Mouse (Mus musculus): ENCODE measurements around the gene Erg28. TPM values are rescaled to one million over a fixed set of nuclear protein-coding genes. Genes with fewer than 3 reads are reported as not detected.

Erg28 gene
- polyA plus RNA-seq, 1 experiment, result 19.1 TPM

DNA sequence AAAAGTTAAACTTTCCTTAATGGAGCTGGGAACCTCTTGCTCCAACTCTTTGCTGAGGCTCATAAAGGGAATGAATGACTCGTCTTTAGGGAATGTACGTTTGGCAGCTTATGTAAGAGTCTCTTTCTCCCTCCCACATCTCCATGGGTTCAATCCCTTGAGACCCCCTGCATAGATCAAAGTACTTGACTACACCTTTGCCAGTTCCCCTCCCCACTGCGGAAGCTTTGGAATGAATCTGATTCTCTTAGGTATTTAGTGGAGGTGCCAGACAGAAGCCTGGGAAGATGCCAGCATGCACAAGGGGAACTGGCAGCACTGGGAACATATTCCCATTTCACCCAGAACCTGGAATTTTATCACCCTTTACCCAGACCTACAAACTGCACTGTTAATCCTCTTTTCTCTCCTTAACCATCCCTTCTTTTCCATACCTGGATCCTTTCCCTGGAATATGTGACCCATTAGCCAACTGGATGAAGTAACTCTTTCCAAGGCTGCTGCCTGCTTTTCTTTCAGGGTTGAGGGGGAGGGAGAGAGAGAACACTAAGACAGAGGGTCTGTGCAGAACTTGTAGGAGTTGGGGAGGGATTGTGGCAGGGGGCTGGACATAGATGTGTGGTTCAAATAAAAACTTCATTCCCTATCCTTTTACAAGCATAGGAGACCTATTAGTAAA lies 35.3 kb upstream of the Erg28 start:
- Histone ChIP-seq H3K36me3 (ENCODE audit: control insufficient read depth, insufficient read depth, low read length) (peaks cover 3% of the 10 kb centered on the region; the same call in 1 of the 2 replicates), H3K27me3 (ENCODE audit: control insufficient read depth, insufficient read depth, low read length) (no peaks in the 10 kb centered on the region), H3K4me1 (ENCODE audit: control insufficient read depth, insufficient read depth, insufficient read length) (no peaks in the 10 kb centered on the region), H3K27ac (ENCODE audit: insufficient read depth, low read length) (no peak overlapping the region), H3K4me3 (ENCODE audit: extremely low read depth, insufficient read depth, insufficient read length) (no peak overlapping the region)
- TF ChIP-seq POLR2A (IDR thresholded peaks at IDR 0.05; ENCODE audit: low read depth, low read length) (no peak), CTCF (IDR thresholded peaks at IDR 0.05; ENCODE audit: extremely low read depth, insufficient read depth, insufficient read length, insufficient replicate concordance) (no peak)
- no peak for DNase-seq (ENCODE audit: low read depth in 1 of 2, low spot score in 2 of 2)
- 89% methylated on average over 3 of the region's 3 CpGs for WGBS

DNA sequence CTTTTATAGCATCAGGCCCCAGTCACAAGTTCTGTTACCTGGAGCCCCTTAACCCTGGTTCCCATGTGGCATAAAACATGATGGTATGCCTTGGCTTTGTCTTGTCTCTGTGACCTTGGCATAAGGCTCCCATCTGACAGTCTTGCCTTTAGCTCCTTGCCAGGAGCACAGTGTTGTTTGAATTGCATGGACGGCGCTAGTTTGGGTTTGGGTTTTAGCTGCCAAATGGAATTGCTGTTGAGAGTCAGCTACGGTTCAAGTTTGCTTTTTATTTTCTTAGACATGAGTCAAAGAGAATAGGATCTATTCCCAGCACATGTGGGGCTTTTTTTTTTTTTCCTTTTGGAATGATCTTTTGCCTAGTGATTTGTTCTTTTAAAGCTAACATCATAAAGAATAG lies 34.8 kb upstream of the Erg28 start:
- WGBS, result 91% methylated on average over 3 of the region's 3 CpGs
- TF ChIP-seq POLR2A (IDR thresholded peaks at IDR 0.05; ENCODE audit: low read depth, low read length) (no peak), CTCF (IDR thresholded peaks at IDR 0.05; ENCODE audit: extremely low read depth, insufficient read depth, insufficient read length, insufficient replicate concordance) (no peak)

DNA sequence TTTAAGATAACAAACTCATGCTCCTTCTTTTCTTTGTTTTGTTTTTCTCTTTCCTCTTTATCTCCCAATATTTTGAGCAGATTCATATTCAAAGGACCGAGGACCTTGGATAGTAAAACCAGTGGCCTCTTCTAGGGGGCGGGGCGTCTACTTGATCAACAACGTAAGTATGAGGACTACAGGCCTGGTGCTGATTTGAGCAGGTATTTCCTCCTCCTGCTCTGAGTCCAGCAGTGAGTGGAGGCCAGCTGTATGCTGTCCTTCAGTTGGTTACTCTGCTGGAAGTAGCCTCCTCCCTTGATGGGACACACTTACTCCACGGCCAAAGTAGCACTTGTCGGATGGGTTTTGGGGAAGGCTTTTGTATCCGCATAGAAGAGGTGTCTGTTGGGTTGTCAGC lies 33.0 kb upstream of the Erg28 start:
- no peak overlapping the region for H3K27ac ChIP-seq (ENCODE audit: insufficient read depth, low read length)
- TF ChIP-seq CTCF (IDR thresholded peaks at IDR 0.05; ENCODE audit: extremely low read depth, insufficient read depth, insufficient read length, insufficient replicate concordance), result no peak
- no peak for TF ChIP-seq POLR2A (IDR thresholded peaks at IDR 0.05; ENCODE audit: low read depth, low read length)
- no peaks in the 10 kb centered on the region for H3K27me3 ChIP-seq (ENCODE audit: control insufficient read depth, insufficient read depth, low read length)
- H3K36me3 ChIP-seq (ENCODE audit: control insufficient read depth, insufficient read depth, low read length), result peaks cover 3% of the 10 kb centered on the region
- WGBS, result 94% methylated on average over 7 of the region's 7 CpGs
- H3K4me1 ChIP-seq (ENCODE audit: control insufficient read depth, insufficient read depth, insufficient read length), result no peaks in the 10 kb centered on the region
- no peak for DNase-seq (ENCODE audit: low read depth in 1 of 2, low spot score in 2 of 2)
- H3K4me3 ChIP-seq (ENCODE audit: extremely low read depth, insufficient read depth, insufficient read length), result no peak overlapping the region

More for the DNA sequence above, 34.8 kb upstream of the Erg28 start:
- DNase-seq (ENCODE audit: low read depth in 1 of 2, low spot score in 2 of 2), result no peak
- Histone ChIP-seq H3K4me3 (ENCODE audit: extremely low read depth, insufficient read depth, insufficient read length) (no peak overlapping the region), H3K27ac (ENCODE audit: insufficient read depth, low read length) (no peak overlapping the region), H3K4me1 (ENCODE audit: control insufficient read depth, insufficient read depth, insufficient read length) (no peaks in the 10 kb centered on the region), H3K36me3 (ENCODE audit: control insufficient read depth, insufficient read depth, low read length) (peaks cover 3% of the 10 kb centered on the region; the same call in 1 of the 2 replicates), H3K27me3 (ENCODE audit: control insufficient read depth, insufficient read depth, low read length) (no peaks in the 10 kb centered on the region)

DNA sequence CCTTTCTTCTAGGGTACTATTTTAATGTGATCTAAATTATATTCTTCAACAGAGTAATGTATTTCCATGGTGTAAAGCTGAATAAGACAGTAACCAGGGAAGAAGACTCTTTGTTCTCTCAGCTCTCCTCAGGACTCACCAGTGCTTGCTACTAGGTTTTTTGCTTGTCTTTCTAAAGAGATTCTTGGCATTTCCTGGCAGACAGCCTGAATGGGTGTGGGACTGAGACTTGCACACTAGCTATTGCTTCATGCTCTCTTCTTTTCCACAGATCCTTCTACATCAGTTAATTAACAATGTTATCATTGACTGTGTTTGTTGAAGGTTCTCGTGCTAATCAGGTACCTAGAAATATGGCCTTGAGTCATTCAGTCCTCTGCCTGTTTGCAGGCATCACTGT lies 29.9 kb upstream of the Erg28 start:
- H3K36me3 ChIP-seq (ENCODE audit: control insufficient read depth, insufficient read depth, low read length), result peaks cover 3% of the 10 kb centered on the region
- TF ChIP-seq CTCF (IDR thresholded peaks at IDR 0.05; ENCODE audit: extremely low read depth, insufficient read depth, insufficient read length, insufficient replicate concordance) (no peak), POLR2A (IDR thresholded peaks at IDR 0.05; ENCODE audit: low read depth, low read length) (no peak)
- 90% methylated on average over 1 of the region's 1 CpGs for WGBS

DNA sequence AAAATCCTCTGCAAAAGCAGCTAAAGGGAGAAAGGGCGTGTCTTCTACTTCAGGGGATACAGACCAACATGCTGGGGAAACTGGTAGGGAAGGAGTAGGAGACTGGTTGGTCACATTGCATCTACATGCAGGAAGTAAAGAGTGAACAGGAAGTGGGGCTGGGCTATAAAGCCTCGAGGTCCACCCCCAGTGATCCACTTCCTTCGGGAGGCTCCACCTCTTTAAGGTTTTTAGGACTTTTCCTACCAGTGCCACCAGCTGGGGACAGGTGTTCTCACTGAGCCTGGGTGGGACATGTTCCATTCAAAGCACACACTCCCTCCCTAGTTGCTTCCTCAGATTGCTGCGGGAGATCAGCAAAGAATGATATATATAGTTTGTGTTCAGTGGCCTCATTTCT lies 29.5 kb upstream of the Erg28 start:
- TF ChIP-seq CTCF (IDR thresholded peaks at IDR 0.05; ENCODE audit: extremely low read depth, insufficient read depth, insufficient read length, insufficient replicate concordance) (no peak), POLR2A (IDR thresholded peaks at IDR 0.05; ENCODE audit: low read depth, low read length) (no peak)
- no peaks in the 10 kb centered on the region for H3K4me1 ChIP-seq (ENCODE audit: control insufficient read depth, insufficient read depth, insufficient read length)
- peaks cover 3% of the 10 kb centered on the region for H3K36me3 ChIP-seq (ENCODE audit: control insufficient read depth, insufficient read depth, low read length)
- H3K27me3 ChIP-seq (ENCODE audit: control insufficient read depth, insufficient read depth, low read length), result no peaks in the 10 kb centered on the region
- no peak for DNase-seq (ENCODE audit: low read depth in 1 of 2, low spot score in 2 of 2)
- H3K4me3 ChIP-seq (ENCODE audit: extremely low read depth, insufficient read depth, insufficient read length), result no peak overlapping the region
- WGBS, result 72% methylated on average over 4 of the region's 4 CpGs
- no peak overlapping the region for H3K27ac ChIP-seq (ENCODE audit: insufficient read depth, low read length)

More for the DNA sequence above, 29.9 kb upstream of the Erg28 start:
- Histone ChIP-seq H3K27ac (ENCODE audit: insufficient read depth, low read length) (no peak overlapping the region), H3K27me3 (ENCODE audit: control insufficient read depth, insufficient read depth, low read length) (no peaks in the 10 kb centered on the region), H3K4me3 (ENCODE audit: extremely low read depth, insufficient read depth, insufficient read length) (no peak overlapping the region), H3K4me1 (ENCODE audit: control insufficient read depth, insufficient read depth, insufficient read length) (no peaks in the 10 kb centered on the region)
- DNase-seq (ENCODE audit: low read depth in 1 of 2, low spot score in 2 of 2), result no peak

DNA sequence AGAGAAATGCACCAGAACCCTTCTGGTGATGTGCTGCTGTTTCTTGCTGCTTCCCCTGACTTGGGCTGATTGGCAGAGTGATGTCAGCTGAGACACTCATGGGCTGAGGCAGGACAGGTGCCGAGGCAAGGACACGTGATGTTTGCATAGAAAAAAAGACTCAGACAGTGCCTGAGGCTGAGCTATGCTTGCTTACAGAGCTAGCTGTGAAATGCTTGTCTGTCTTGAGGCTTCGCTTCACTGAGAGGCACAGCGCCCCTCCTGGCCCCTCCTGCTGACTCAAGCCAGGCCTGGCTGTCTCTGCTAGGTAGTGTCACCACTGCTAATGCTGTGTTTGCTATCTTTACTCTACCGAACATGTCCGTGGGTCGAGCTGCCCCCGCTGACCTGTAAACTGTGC lies 26.3 kb upstream of the Erg28 start:
- Histone ChIP-seq H3K4me3 (ENCODE audit: extremely low read depth, insufficient read depth, insufficient read length) (no peak overlapping the region), H3K27me3 (ENCODE audit: control insufficient read depth, insufficient read depth, low read length) (no peaks in the 10 kb centered on the region), H3K36me3 (ENCODE audit: control insufficient read depth, insufficient read depth, low read length) (no peaks in the 10 kb centered on the region; the same call in none of the 2 replicates), H3K27ac (ENCODE audit: insufficient read depth, low read length) (no peak overlapping the region), H3K4me1 (ENCODE audit: control insufficient read depth, insufficient read depth, insufficient read length) (no peaks in the 10 kb centered on the region)
- no peak for TF ChIP-seq POLR2A (IDR thresholded peaks at IDR 0.05; ENCODE audit: low read depth, low read length)
- no peak for TF ChIP-seq CTCF (IDR thresholded peaks at IDR 0.05; ENCODE audit: extremely low read depth, insufficient read depth, insufficient read length, insufficient replicate concordance)
- WGBS, result 94% methylated on average over 8 of the region's 8 CpGs
- DNase-seq (ENCODE audit: low read depth in 1 of 2, low spot score in 2 of 2), result no peak

All from spleen, adult 2 months (tissue).